Mouse (Mus musculus): Measurements from ENCODE around the gene Cep131. TPM values are rescaled to one million over a fixed set of nuclear protein-coding genes. Genes with fewer than 3 reads are reported as not detected.
A peak's percentile ranks its signal among the peaks of the same experiment; 100 is the strongest.

Gene Cep131
- polyA plus RNA-seq, 1 experiment from 2014 or later, result 30.3 TPM

DNA sequence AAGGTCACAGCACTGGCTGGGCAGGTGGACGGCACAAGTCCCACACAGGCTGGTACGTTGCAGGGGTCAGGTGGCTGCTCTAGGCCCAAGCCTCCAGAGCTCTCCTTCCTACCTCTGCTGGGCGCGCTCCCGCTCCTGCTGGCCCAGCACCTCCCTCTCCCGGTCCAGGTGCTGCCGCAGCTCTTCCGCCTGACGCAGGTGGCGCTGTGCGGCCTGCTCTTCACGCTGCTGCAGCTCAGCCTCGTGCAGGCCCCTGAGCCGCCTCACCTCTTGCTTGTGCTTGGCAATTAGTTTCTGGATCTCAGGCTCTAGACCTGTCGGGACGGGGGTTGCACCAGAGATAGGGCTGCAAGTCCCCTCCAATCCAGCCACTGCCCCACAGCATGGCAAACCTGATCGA, 18.8 kb downstream of the Cep131 start:
- H3K27ac ChIP-seq, result no peak overlapping the region
- peaks cover 13% of the 10 kb centered on the region for H3K4me1 ChIP-seq
- no peak overlapping the region for H3K4me2 ChIP-seq
- no peak overlapping the region for H3K4me3 ChIP-seq
- 48% methylated on average over 17 of the region's 17 CpGs for WGBS
- H3K9ac ChIP-seq, result no peak overlapping the region
- H3K36me3 ChIP-seq, result peaks cover 98% of the 10 kb centered on the region
- no peak for ATAC-seq (ENCODE audit: insufficient number of reproducible peaks, insufficient read depth, low FRiP score, low TSS enrichment, low read depth)
- H3K9me3 ChIP-seq, result no peaks in the 10 kb centered on the region
- no peaks in the 10 kb centered on the region for H3K27me3 ChIP-seq

DNA sequence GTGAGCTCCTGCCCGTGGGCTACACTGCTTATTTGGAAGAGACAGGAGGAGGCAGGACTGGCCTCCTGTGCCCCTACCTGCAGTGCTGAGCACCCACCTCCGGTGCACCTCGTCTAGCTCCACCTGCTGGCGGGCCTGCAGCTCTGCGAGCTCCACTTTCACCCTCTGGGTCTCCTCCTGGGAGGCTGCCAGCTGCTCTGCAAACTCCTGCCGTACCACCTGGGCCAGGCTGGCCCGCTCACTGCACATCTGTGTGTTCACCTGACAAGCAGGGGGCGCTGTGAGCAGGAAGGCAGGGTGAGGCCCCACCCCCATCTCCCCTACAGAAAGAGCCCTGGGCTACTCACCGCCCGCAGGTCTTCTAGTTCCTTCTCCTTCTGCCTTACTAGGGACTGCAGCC, 21.3 kb downstream of the Cep131 start:
- WGBS, result 36% methylated on average over 10 of the region's 10 CpGs
- Histone ChIP-seq H3K4me2 (no peak overlapping the region), H3K27ac (no peak overlapping the region), H3K4me1 (peaks cover 14% of the 10 kb centered on the region), H3K4me3 (no peak overlapping the region), H3K9me3 (no peaks in the 10 kb centered on the region), H3K36me3 (peaks cover 75% of the 10 kb centered on the region), H3K27me3 (no peaks in the 10 kb centered on the region), H3K9ac (0 out of 2 replicates have a peak overlapping the region, but pooled peaks have one; percentile 36)
- 0 out of 2 replicates have a peak, but pooled peaks have one; percentile 39 for ATAC-seq (ENCODE audit: insufficient number of reproducible peaks, insufficient read depth, low FRiP score, low TSS enrichment, low read depth)

DNA sequence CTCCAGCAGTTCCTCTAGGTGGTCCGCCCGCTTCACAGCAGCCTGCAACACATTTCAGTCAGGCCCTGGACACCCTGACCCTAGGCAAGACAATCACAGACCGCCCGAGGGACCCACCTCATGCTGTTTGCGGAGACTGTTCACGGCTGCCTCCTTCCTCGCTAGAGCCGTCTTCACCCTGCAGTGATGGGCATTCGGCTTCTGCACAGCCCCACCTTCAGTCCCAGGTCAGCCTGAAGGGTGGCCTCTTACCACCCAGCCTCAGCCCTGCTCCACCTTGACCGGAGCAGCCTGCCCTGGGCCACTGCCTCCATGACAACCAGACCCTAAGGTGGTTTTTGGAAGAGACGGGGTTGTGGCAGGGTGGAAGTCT, 22.0 kb downstream of the Cep131 start:
- no peak for ATAC-seq (ENCODE audit: insufficient number of reproducible peaks, insufficient read depth, low FRiP score, low TSS enrichment, low read depth)
- no peak overlapping the region for H3K4me2 ChIP-seq
- H3K9ac ChIP-seq, result no peak overlapping the region
- H3K36me3 ChIP-seq, result peaks cover 68% of the 10 kb centered on the region
- H3K27me3 ChIP-seq, result no peaks in the 10 kb centered on the region
- H3K4me1 ChIP-seq, result peaks cover 13% of the 10 kb centered on the region
- H3K4me3 ChIP-seq, result no peak overlapping the region
- 93% methylated on average over 11 of the region's 11 CpGs for WGBS
- H3K9me3 ChIP-seq, result no peaks in the 10 kb centered on the region
- H3K27ac ChIP-seq, result no peak overlapping the region

DNA sequence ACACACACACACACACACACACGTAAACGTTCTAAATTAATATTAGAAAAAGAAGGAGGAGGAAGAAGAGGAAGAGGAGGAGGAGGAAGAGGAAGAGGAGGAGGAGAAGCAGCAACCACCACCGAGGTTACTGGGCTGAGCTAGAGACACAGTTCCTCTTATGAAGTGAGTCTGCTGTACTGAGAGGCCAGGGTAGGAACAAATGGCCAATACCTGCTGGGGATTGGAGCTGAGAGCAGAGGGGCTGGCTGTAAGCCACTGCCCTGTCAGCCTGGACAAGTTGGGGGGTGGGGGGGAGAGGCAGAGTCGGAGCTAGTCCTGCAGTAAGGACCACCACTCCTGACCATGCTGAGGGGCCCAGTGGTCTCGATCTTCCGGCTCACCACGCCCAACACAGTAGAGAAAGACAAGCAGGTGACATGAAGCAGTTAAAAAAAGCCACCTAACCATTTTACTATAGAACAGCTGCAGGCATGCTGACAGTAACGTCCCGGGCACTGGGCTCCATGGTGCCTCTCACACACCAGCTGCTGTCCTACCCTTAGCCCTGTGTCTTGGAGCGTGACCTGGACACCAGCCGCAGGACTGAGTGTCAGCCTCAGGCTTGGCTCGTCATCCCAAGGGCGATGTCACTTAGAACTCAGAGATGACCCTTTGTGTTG, 22.5 kb downstream of the Cep131 start:
- Histone ChIP-seq H3K36me3 (peaks cover 65% of the 10 kb centered on the region), H3K4me1 (peaks cover 8% of the 10 kb centered on the region; the same call in 1 of the 2 replicates), H3K9me3 (no peaks in the 10 kb centered on the region), H3K27me3 (no peaks in the 10 kb centered on the region), H3K9ac (no peak overlapping the region), H3K27ac (no peak overlapping the region), H3K4me2 (no peak overlapping the region), H3K4me3 (no peak overlapping the region)
- 85% methylated on average over 12 of the region's 13 CpGs for WGBS
- ATAC-seq (ENCODE audit: insufficient number of reproducible peaks, insufficient read depth, low FRiP score, low TSS enrichment, low read depth), result no peak

DNA sequence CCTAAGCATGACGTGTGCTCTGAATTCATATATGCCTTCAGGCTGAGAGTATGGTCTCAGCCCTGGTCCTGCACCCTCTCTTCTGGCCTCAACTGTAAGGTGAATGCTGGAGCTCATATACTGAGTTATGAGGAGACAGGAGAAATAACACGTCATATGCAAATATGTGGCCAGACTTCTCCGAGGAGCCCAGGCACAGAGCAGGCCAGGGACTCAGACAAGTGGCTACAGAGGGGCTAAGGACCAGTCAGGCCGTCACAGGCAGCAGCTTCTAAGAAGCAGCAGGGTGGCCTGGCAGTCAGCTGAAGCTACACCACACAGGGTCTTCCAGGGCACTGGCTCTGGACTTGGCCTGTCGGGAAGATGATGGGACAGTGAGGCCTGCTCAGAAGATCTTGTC, 23.3 kb downstream of the Cep131 start:
- H3K36me3 ChIP-seq, result peaks cover 57% of the 10 kb centered on the region
- no peak overlapping the region for H3K9ac ChIP-seq
- H3K4me2 ChIP-seq, result no peak overlapping the region
- 87% methylated on average over 5 of the region's 5 CpGs for WGBS
- H3K4me3 ChIP-seq, result no peak overlapping the region
- H3K9me3 ChIP-seq, result peaks cover under 1% of the 10 kb centered on the region; the same call in 1 of the 2 replicates
- no peak for ATAC-seq (ENCODE audit: insufficient number of reproducible peaks, insufficient read depth, low FRiP score, low TSS enrichment, low read depth)
- peaks cover 8% of the 10 kb centered on the region; the same call in 1 of the 2 replicates for H3K4me1 ChIP-seq
- H3K27me3 ChIP-seq, result no peaks in the 10 kb centered on the region
- H3K27ac ChIP-seq, result no peak overlapping the region

DNA sequence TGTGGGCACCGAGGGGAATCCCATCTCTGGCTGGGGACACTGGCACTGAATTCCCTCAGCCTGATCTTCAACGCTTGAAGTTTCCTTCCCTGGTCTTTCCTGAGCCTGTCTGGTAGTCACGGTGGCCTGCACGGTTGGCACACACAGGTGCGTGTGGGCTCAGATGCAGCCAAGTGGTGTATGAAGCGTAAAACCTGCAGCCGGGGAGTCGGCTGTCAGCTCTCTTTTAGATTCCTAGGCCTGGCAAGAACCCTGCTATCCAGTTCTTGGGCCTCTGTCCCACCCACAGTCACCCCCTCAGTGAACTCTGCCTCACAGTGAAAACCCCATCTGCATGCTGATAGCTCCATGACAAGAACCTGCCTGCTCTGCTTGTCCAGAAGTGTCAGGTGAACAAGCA, 26.0 kb downstream of the Cep131 start:
- Histone ChIP-seq H3K4me2 (no peak overlapping the region), H3K4me1 (peaks cover 6% of the 10 kb centered on the region; the same call in 1 of the 2 replicates), H3K36me3 (peaks cover 30% of the 10 kb centered on the region), H3K9ac (no peak overlapping the region), H3K9me3 (peaks cover 3% of the 10 kb centered on the region; the same call in 1 of the 2 replicates), H3K27ac (no peak overlapping the region), H3K27me3 (no peaks in the 10 kb centered on the region), H3K4me3 (no peak overlapping the region)
- WGBS, result 83% methylated on average over 8 of the region's 8 CpGs
- ATAC-seq (ENCODE audit: insufficient number of reproducible peaks, insufficient read depth, low FRiP score, low TSS enrichment, low read depth), result no peak

DNA sequence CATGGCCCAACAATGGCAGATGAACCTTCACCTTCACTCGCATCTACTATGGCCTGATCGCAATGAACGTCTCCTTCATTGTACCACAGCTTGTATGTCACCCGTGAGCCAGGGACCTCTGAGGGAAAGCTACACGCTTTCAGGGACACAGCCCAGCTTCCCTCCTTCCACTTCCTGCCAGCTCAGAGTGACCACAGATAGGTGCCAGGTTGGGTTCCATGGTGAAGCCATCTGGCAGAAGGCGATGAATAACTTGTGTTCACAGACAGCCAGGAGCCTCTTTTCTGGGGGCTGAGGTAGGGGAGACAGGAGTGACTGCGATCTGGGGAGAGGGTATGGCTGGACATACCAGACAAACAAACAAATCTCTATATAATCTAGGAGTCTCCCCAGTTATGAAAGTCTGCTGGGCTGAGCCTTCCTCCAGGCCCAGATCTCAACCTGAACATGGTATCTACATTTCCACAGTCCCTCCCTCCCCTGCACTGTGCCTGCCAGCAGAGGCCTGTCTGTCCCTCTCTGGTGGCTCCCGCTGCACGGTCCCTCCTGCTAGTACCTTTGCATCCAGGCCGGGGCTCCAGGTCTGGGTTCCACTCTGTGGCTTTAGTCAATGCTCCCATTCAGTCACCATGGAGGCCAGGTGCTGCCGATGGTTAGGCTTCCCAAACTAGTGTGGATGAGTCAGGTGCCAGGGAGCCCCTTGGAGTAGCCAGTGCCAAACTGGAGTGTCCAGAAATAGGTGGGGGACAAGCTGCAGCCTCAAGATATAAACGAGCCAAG, 30.5 kb downstream of the Cep131 start:
- no peak for ATAC-seq (ENCODE audit: insufficient number of reproducible peaks, insufficient read depth, low FRiP score, low TSS enrichment, low read depth)
- no peak overlapping the region for H3K27ac ChIP-seq
- H3K4me2 ChIP-seq, result no peak overlapping the region
- H3K9me3 ChIP-seq, result peaks cover 3% of the 10 kb centered on the region; the same call in 1 of the 2 replicates
- no peak overlapping the region for H3K4me3 ChIP-seq
- H3K27me3 ChIP-seq, result no peaks in the 10 kb centered on the region; the same call in 1 of the 2 replicates
- H3K4me1 ChIP-seq, result peaks cover 16% of the 10 kb centered on the region
- 86% methylated on average over 12 of the region's 12 CpGs for WGBS
- no peak overlapping the region for H3K9ac ChIP-seq
- no peaks in the 10 kb centered on the region for H3K36me3 ChIP-seq

DNA sequence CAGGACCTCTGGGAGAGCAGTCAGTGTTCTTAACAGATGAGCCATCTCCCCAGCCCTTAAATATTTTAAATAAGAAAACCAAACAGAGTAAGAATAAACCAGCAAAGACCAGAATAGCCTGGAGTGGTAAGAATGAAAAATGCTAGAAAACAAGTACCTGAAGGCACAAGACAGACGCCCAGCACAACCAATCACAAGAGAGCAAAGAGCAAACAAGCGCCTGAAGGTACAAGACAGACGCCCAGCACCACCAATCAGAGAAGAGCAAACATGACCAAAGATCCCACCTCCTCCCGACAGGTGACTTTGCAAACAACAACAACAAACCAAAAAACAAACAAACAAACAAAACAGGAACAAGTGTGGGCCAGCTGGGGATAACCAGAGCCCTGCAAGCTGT, 32.8 kb downstream of the Cep131 start:
- Histone ChIP-seq H3K36me3 (no peaks in the 10 kb centered on the region), H3K4me1 (peaks cover 16% of the 10 kb centered on the region), H3K4me2 (no peak overlapping the region), H3K27ac (no peak overlapping the region), H3K9me3 (peaks cover 3% of the 10 kb centered on the region; the same call in 1 of the 2 replicates), H3K27me3 (peaks cover 14% of the 10 kb centered on the region), H3K9ac (no peak overlapping the region), H3K4me3 (no peak overlapping the region)
- 83% methylated on average over 4 of the region's 4 CpGs for WGBS
- ATAC-seq (ENCODE audit: insufficient number of reproducible peaks, insufficient read depth, low FRiP score, low TSS enrichment, low read depth), result no peak

DNA sequence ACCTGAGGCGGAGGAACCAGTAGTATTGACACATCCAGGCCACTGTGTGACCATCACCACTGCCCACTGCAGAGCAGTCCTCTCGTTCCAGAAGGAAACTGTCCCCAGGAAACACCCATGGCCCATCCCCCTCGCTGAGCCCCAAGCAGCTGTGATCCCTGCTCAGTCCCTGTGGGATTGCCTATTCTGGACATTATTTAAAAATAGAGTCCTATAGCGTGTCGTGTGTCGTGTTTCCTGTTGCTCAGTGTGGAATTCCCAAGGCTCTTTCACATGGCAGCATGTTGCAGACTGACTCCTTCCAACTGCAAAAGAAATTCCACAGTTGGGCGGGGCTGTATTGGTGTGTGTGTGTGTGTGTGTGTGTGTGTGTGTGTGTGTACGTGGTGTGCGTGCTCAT, 34.4 kb downstream of the Cep131 start:
- H3K4me2 ChIP-seq, result no peak overlapping the region
- H3K4me3 ChIP-seq, result no peak overlapping the region
- no peaks in the 10 kb centered on the region for H3K9me3 ChIP-seq
- WGBS, result 65% methylated on average over 9 of the region's 9 CpGs
- no peaks in the 10 kb centered on the region for H3K36me3 ChIP-seq
- H3K27me3 ChIP-seq, result peaks cover 29% of the 10 kb centered on the region
- no peak overlapping the region for H3K27ac ChIP-seq
- no peak overlapping the region for H3K9ac ChIP-seq
- no peak for ATAC-seq (ENCODE audit: insufficient number of reproducible peaks, insufficient read depth, low FRiP score, low TSS enrichment, low read depth)
- H3K4me1 ChIP-seq, result peaks cover 30% of the 10 kb centered on the region

DNA sequence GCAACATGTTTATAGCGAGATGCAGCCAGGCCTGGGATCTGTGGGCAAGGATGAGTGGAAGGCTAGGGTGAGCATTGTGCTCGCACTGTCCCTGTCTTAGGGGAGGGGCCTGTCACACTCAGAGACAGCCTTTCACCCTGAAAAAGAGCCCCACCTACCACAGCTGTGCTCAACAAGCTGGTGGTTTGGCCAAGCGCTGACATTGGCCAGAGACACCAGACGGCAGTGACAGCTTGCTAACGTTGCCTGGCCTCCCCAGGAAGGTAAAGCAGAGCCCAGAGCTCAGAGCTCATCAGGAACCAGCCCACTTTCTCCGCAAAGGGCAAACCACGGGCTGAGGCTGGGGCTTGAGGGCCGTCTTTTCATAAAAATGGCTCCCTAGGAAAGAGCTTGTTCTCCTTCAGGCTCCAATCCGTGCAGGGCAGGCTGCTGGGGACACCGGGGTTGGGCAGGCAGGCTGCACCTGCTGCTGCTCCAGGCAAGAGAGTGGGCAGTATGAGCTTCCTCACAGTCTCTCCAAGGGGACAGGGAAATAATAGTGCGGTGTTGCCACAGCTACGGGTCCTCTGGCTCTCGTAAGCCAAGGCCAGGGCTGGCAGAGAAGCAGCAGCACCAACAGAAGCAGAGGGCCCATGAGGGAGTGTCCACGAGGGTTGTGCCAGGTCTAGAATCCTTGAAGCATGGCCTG, 35.4 kb downstream of the Cep131 start:
- Histone ChIP-seq H3K9ac (peak overlapping the region; percentile 21; the same call in 1 of the 2 replicates), H3K27me3 (peaks cover 36% of the 10 kb centered on the region), H3K36me3 (no peaks in the 10 kb centered on the region), H3K27ac (no peak overlapping the region), H3K4me2 (no peak overlapping the region), H3K4me1 (peaks cover 36% of the 10 kb centered on the region), H3K9me3 (no peaks in the 10 kb centered on the region), H3K4me3 (no peak overlapping the region)
- no peak for ATAC-seq (ENCODE audit: insufficient number of reproducible peaks, insufficient read depth, low FRiP score, low TSS enrichment, low read depth)
- WGBS, result 51% methylated on average over 14 of the region's 14 CpGs

DNA sequence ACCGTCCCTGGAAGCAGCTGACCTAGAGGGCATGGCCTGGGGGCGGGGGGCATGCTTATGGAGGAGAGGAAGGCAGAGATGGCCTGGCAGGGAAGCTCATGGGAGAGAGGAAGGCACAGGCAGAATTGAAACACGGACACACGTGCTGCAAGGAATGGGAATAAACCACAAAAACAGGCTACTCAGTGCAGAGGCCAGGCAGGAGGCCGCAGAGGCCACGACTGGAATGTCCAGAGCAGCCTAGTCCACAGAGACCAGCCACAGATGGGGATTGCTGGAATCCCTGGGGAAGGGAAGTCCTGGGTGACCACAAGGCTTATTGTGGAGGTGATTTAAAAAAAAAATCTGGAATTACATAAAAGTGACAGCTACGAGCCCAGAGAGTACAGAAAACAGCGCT, 37.6 kb downstream of the Cep131 start:
- 75% methylated on average over 8 of the region's 8 CpGs for WGBS
- Histone ChIP-seq H3K9ac (no peak overlapping the region), H3K4me2 (no peak overlapping the region), H3K9me3 (no peaks in the 10 kb centered on the region), H3K27ac (no peak overlapping the region), H3K36me3 (no peaks in the 10 kb centered on the region), H3K27me3 (peaks cover 43% of the 10 kb centered on the region), H3K4me1 (peaks cover 45% of the 10 kb centered on the region), H3K4me3 (no peak overlapping the region)
- ATAC-seq (ENCODE audit: insufficient number of reproducible peaks, insufficient read depth, low FRiP score, low TSS enrichment, low read depth), result no peak

All from embryonic facial prominence, embryonic 13.5 days (tissue).